Mouse (Mus musculus): ENCODE data around the gene Phrf1.
"Not testable (repeated sequence)": the region's sequence is repeated elsewhere in the genome, so short reads cannot be mapped to it uniquely, and the experiment has no call there.

Phrf1 gene

GRCm38 (mm10) chr7:141213605-141214235 lies 14.9 kb upstream of the Phrf1 start, which contains the start of gene Lmntd2:
Gene Lmntd2, minus strand, starts transcription at chr7:141214080.
- no peak for DNase-seq

- no peak for DNase-seq
Measured at GRCm38 (mm10) chr7:141214310-141214709, 14.3 kb upstream of the Phrf1 start.

- peak; percentile 90 for DNase-seq
Measured at GRCm38 (mm10) chr7:141215101-141215879, 13.3 kb upstream of the Phrf1 start, which contains the start of gene Rassf7. Gene Rassf7, plus strand, starts transcription at chr7:141215860.

GRCm38 (mm10) chr7:141215880-141216733 lies 12.5 kb upstream of the Phrf1 start:
- DNase-seq: no peak

- DNase-seq: no peak
Measured at GRCm38 (mm10) chr7:141216894-141217293, 11.7 kb upstream of the Phrf1 start.

- DNase-seq: no peak
Measured at GRCm38 (mm10) chr7:141217343-141218013, 11.1 kb upstream of the Phrf1 start.

GRCm38 (mm10) chr7:141218141-141218540 lies 10.4 kb upstream of the Phrf1 start:
- no peak for DNase-seq

- DNase-seq: no peak
Measured at GRCm38 (mm10) chr7:141218557-141219133, 9.9 kb upstream of the Phrf1 start.

- no peak for DNase-seq
Measured at GRCm38 (mm10) chr7:141219558-141220099, 9.0 kb upstream of the Phrf1 start.

- no peak for DNase-seq
Measured at GRCm38 (mm10) chr7:141220377-141220776, 8.2 kb upstream of the Phrf1 start.

- peak; percentile 97 for DNase-seq
Measured at GRCm38 (mm10) chr7:141221249-141222125, 7.1 kb upstream of the Phrf1 start.

GRCm38 (mm10) chr7:141222126-141222467 lies 6.5 kb upstream of the Phrf1 start:
- no peak for DNase-seq

GRCm38 (mm10) chr7:141222696-141223215 lies 5.8 kb upstream of the Phrf1 start:
- no peak for DNase-seq

GRCm38 (mm10) chr7:141226535-141226934 lies 2.0 kb upstream of the Phrf1 start:
- DNase-seq: no peak

- DNase-seq: no peak
Measured at GRCm38 (mm10) chr7:141227796-141228195, 788 bp upstream of the Phrf1 start.

- DNase-seq: no peak
Measured at GRCm38 (mm10) chr7:141229702-141230101, 1.1 kb downstream of the Phrf1 start.

- no peak for DNase-seq
Measured at GRCm38 (mm10) chr7:141230570-141230969, 2.0 kb downstream of the Phrf1 start.

GRCm38 (mm10) chr7:141231111-141231510 lies 2.5 kb downstream of the Phrf1 start:
- DNase-seq: no peak

- DNase-seq: no peak
Measured at GRCm38 (mm10) chr7:141231551-141231950, 3.0 kb downstream of the Phrf1 start.

GRCm38 (mm10) chr7:141250486-141250885 lies 21.9 kb downstream of the Phrf1 start:
- DNase-seq: not testable (repeated sequence)

- DNase-seq: no peak
Measured at GRCm38 (mm10) chr7:141256159-141256558, 27.6 kb downstream of the Phrf1 start.

Data from layer of hippocampus, adult 9-11 months (tissue).